Mouse (Mus musculus) large intestine, adult 2 months (tissue): ENCODE data around the gene Rims3. TPM values are rescaled to one million over a fixed set of nuclear protein-coding genes. Genes with fewer than 3 reads are reported as not detected.

Experiments
- DNase-seq: peaks from one replicate; pipeline ENCODE4 v3.0.0-alpha.2; 2012; ENCODE audit warnings: low read depth, low spot score
- WGBS: fragments of 180-500 bp; shearing (Covaris S2); methylation state at CpG from one replicate; pipeline ENCODE4 v1.1.7; 2018; 5-methylcytosine and 5-hydroxymethylcytosine counted together
- polyA plus RNA-seq: library from polyadenylated mRNA; depleted of rRNA; stranded (reverse); fragments of >200 nt; gene quantifications from 2 replicates; pipeline ENCODE4 v1.2.3, GENCODE M21; 2012; rRNA removed

The Rims3 gene
- 0.45 and 0.53 TPM in 2 replicates for polyA plus RNA-seq

GRCm38 (mm10) chr4:120854588-120855319 lies at the start of gene Rims3:
Gene Rims3, plus strand, starts transcription at chr4:120854816.
- 3% methylated on average over 63 of the region's 68 CpGs for WGBS
- DNase-seq: no peak

- DNase-seq: no peak
Measured at GRCm38 (mm10) chr4:120805816-120806215, 48.8 kb upstream of the Rims3 start.

- WGBS: 10% methylated on average over 1 of the region's 1 CpGs
- no peak for DNase-seq
Measured at GRCm38 (mm10) chr4:120813762-120814161, 40.9 kb upstream of the Rims3 start.

DNA sequence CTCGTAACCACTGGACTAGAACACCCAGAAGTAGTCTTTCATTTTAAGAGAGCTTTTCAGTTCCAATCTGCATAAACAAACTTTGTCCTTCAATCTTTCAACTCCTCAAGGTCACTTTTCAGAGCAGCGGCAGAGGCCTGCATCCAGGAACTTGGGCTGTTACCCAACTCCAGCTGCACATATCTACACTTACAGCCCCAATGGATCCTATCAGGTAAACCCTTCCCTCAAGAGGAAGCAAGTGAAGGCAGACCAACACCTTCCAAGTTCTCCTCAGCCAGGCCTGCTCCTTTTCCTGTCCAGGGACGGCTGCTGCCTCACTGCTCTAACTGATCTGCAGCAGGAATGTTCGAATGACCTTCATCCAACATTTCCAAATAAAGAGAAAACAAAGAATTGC lies 40.4 kb upstream of the Rims3 start:
- DNase-seq: no peak
- WGBS: 7% methylated on average over 4 of the region's 4 CpGs

DNA sequence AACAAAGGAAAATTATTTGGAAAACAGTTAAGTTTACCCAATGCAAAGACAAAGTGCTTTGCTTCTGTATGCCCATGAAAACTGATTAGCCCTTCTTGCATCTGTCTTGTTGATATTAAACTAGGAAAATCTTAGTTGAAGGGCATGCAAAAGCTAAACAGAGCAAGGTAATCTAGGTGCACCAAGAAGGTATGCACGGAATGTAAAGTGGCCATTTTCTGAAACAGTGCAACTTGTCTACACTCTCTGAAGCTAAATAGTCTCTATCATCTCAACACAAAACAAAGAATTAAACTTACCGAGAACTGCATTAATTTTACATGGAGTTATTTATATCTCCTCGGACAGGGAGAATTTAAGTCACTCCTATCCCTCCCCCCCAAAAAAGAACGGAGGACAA lies 39.5 kb upstream of the Rims3 start:
- no peak for DNase-seq
- WGBS: 3% methylated on average over 4 of the region's 4 CpGs

- peak; percentile 96 for DNase-seq
- WGBS: 4% methylated on average over 10 of the region's 10 CpGs
Measured at GRCm38 (mm10) chr4:120815622-120816334, 38.8 kb upstream of the Rims3 start.

DNA sequence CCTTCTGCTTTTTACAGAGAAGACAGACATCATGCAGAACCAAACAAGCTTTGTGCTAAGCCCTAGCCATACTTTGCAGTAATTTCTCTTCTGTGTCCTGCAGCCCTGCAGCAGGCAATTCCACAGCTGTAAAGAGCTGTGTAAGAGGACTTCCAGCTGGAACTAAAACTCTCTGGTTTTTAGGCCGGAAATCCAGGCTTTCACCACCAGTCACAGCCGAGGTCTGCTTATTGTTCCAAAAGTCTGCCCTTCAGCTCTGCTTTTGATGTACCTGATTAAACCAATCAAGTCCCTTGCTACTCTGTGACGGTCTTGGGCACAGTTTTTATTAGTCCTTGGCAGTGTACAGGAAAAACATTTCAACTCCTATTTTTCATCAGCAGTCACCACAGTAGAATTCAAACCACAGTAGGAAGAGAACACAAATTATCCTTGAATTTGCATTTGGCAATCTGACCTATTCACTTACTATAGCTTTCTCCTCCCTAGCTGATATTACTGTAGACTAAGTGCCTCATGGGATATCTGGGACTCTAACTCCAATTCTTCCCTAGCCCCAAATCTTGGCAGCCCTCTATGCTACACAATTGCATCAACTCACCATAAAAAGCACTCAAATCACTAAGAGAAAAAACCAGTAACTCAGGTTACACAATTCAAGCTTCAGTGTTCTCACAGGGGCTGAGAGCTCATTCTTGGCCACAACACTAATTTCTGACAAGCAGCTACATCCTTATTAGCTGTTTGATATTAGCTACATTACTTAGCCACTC lies 37.4 kb upstream of the Rims3 start:
- 22% methylated on average over 3 of the region's 3 CpGs for WGBS
- no peak for DNase-seq

- WGBS: 71% methylated on average over 2 of the region's 2 CpGs
Measured at GRCm38 (mm10) chr4:120817951-120818350, 36.7 kb upstream of the Rims3 start.

GRCm38 (mm10) chr4:120819296-120819695 lies 35.3 kb upstream of the Rims3 start:
- DNase-seq: no peak
- 22% methylated on average over 1 of the region's 1 CpGs for WGBS

More at GRCm38 (mm10) chr4:120817951-120818350, 36.7 kb upstream of the Rims3 start:
- DNase-seq: no peak

GRCm38 (mm10) chr4:120819871-120820270 lies 34.7 kb upstream of the Rims3 start:
- 87% methylated on average over 2 of the region's 2 CpGs for WGBS

GRCm38 (mm10) chr4:120822191-120822911 lies 32.3 kb upstream of the Rims3 start:
- WGBS: 82% methylated on average over 2 of the region's 2 CpGs

More at GRCm38 (mm10) chr4:120819871-120820270, 34.7 kb upstream of the Rims3 start:
- DNase-seq: no peak

DNA sequence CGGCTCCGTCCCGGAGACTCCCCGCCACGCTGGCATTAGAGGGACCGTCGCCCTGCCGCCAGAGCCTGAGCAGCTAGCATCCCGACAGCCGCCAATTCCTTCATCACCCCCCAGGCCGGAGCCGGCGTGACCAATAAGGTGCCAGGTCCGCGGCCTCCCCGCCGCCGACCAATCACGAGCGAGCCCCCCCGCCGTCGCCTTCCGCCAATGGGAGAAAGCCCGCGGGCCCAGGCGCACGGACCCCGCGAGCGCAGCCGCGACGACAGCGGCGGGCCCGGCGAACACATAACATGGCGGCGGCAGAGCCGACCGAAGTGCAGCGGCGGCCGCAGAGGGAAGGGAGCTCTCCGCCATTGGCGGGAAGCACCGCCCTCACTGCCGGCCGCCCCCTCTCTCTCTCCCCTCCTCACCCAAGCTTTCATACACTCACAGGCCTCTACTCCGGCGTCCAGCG lies 29.5 kb upstream of the Rims3 start:
- no peak for DNase-seq
- WGBS: under 1% methylated on average over 49 of the region's 53 CpGs

More at GRCm38 (mm10) chr4:120822191-120822911, 32.3 kb upstream of the Rims3 start:
- no peak for DNase-seq

- DNase-seq: peak; percentile 98
- WGBS: under 1% methylated on average over 55 of the region's 55 CpGs
Measured at GRCm38 (mm10) chr4:120825577-120826326, 28.9 kb upstream of the Rims3 start.

DNA sequence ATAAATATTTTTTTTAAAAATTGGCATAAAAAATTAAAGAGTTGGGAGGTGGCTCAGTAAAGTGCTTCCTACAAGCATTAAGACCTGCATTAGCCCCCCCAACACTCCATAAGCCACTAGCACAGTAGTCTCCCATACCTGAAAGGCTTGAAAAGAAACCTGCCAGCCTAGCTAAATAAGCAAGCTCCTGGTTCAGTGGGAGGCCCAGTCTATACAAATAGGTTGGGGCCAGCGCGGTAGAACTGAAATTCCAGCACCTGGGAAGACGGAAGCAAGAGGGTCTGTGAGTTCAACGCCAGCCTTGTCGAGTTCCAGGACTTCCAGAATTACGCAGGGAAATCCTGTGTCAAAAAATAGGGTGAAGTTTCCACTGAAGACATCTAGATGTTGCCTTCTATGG lies 28.2 kb upstream of the Rims3 start:
- no peak for DNase-seq
- 96% methylated on average over 6 of the region's 6 CpGs for WGBS

DNA sequence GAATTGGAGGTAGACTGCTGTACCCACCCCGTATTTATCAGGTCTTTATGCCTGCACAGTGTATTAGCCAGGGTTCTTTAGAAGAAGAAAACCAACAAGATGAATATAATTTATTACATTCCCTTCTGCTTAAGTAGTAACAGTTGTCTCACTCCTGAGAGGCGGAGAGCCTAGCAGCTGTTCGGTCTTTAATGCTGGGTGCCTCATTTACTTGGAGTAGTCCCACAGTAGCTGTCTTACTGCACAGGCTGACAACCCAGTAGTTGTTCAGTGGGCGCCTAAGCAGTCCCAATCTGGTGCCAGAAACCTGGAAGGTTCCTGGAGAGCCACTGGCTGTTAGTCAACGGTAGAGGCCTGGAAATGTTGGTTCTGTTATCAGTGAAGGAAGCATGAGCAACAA lies 23.8 kb upstream of the Rims3 start:
- DNase-seq: no peak
- 68% methylated on average over 5 of the region's 5 CpGs for WGBS

DNA sequence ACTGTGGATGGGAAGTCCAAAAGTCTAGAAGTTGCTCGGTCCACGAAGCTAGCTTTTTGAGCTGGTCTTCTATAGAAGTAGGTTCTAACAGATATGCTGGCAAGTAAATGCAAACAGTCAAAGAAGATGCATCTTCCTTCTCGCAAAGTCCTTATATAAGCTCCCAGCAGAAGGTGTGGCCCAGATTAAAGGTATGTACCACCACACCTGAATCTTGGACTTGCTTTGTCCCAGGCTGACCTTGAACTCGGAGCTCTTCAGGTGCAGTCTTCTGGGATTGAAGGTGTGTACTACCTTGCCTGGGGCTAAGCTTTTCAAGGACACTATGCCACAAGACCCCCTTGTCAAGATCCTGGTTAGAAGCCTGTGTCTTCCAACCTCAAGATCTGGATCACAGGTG lies 23.1 kb upstream of the Rims3 start, which contains the start of gene Nfyc:
Gene Nfyc, minus strand, starts transcription at position 101 of the 400 bp plus-strand sequence.
- no peak for DNase-seq
- WGBS: 81% methylated on average over 4 of the region's 4 CpGs

DNA sequence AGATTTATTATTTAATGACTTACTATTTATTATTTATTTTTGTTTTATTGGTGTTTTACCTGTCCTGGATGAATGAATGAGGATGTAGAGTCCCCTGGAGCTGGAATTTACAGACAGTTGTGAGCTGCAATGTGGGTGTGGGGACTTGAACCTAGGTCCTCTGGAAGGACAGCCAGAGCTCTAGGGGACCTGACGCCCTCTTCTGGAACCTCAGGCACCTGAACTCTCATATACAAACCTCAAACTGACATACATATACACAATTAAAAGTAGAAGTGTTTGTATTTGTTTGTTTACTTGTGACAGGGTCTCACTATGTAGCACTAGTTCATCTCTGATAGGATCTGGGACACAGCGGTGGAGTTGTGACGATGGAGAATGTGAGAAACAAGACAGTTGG lies 13.3 kb upstream of the Rims3 start:
- WGBS: 74% methylated on average over 3 of the region's 3 CpGs
- DNase-seq: no peak

GRCm38 (mm10) chr4:120844423-120845082 lies 10.1 kb upstream of the Rims3 start:
- 38% methylated on average over 7 of the region's 7 CpGs for WGBS
- no peak for DNase-seq
